Mouse (Mus musculus) left cerebral cortex, postnatal 4 days (tissue): Measurements from ENCODE around the gene Sstr3. TPM values are rescaled to one million over a fixed set of nuclear protein-coding genes. Genes with fewer than 3 reads are reported as not detected.
A peak's percentile ranks its signal among the peaks of the same experiment; 100 is the strongest.

Experiments
- DNase-seq: peaks from one replicate; pipeline ENCODE4 v3.0.0-alpha.2; 2022
- intact Hi-C: fragments of 180-260 bp; cut with DNase I; formaldehyde crosslinking; loops from one replicate; pipeline ENCODE4 v1.15.1; 2025
- total RNA-seq, 2 experiments: library from RNA; stranded (reverse); gene quantifications; 2 replicates each; pipeline ENCODE4 v1.2.3; 2021

The Sstr3 gene
- total RNA-seq, 2 experiments from 2014 or later: 5.5 to 6.5 TPM

GRCm38 (mm10) chr15:78563344-78563743 lies 18.9 kb upstream of the Sstr3 start:
- intact Hi-C loops: no loop called here
- DNase-seq: no peak

GRCm38 (mm10) chr15:78559141-78559979 lies 14.9 kb upstream of the Sstr3 start:
- intact Hi-C loops: no loop called here
- DNase-seq: no peak

- DNase-seq: no peak
- intact Hi-C loops: no loop called here
Observed at GRCm38 (mm10) chr15:78557693-78558535, 13.4 kb upstream of the Sstr3 start.

- no peak for DNase-seq
- intact Hi-C loops: no loop called here
Observed at GRCm38 (mm10) chr15:78554545-78555313, 10.2 kb upstream of the Sstr3 start.

- intact Hi-C loops: no loop called here
- DNase-seq: no peak
Observed at GRCm38 (mm10) chr15:78549189-78549734, 4.8 kb upstream of the Sstr3 start.

GRCm38 (mm10) chr15:78548711-78549110 lies 4.2 kb upstream of the Sstr3 start:
- intact Hi-C loops: no loop called here
- DNase-seq: no peak

- intact Hi-C loops: no loop called here
- DNase-seq: no peak
Observed at GRCm38 (mm10) chr15:78548336-78548665, 3.8 kb upstream of the Sstr3 start.

GRCm38 (mm10) chr15:78547415-78548335 lies 3.2 kb upstream of the Sstr3 start:
- intact Hi-C loops: no loop called here
- no peak for DNase-seq

GRCm38 (mm10) chr15:78546060-78546459 lies 1.6 kb upstream of the Sstr3 start:
- no peak for DNase-seq
- intact Hi-C loops: no loop called here

- intact Hi-C loops: no loop called here
- DNase-seq: no peak
Observed at GRCm38 (mm10) chr15:78544041-78544440, 444 bp downstream of the Sstr3 start.

- intact Hi-C loops: no loop called here
- DNase-seq: peak; percentile 59
Observed at GRCm38 (mm10) chr15:78542767-78543303, 1.6 kb downstream of the Sstr3 start.

- no peak for DNase-seq
- intact Hi-C loops: no loop called here
Observed at GRCm38 (mm10) chr15:78542098-78542766, 2.3 kb downstream of the Sstr3 start.

- peak; percentile 87 for DNase-seq
- intact Hi-C loops: no loop called here
Observed at GRCm38 (mm10) chr15:78541606-78542005, 2.9 kb downstream of the Sstr3 start.

GRCm38 (mm10) chr15:78541036-78541435 lies 3.4 kb downstream of the Sstr3 start:
- DNase-seq: peak; percentile 45
- intact Hi-C loops: no loop called here

GRCm38 (mm10) chr15:78535723-78536421 lies 8.6 kb downstream of the Sstr3 start:
- intact Hi-C loops: no loop called here
- DNase-seq: no peak

GRCm38 (mm10) chr15:78533346-78533835 lies 11.1 kb downstream of the Sstr3 start:
- DNase-seq: peak; percentile 77

GRCm38 (mm10) chr15:78532566-78533345 lies 11.7 kb downstream of the Sstr3 start:
- no peak for DNase-seq

More at GRCm38 (mm10) chr15:78533346-78533835, 11.1 kb downstream of the Sstr3 start:
- intact Hi-C loops: no loop called here

More at GRCm38 (mm10) chr15:78532566-78533345, 11.7 kb downstream of the Sstr3 start:
- intact Hi-C loops: no loop called here
